ENCODE assay signal across 30 mouse cellular contexts in the genomic region with DNA sequence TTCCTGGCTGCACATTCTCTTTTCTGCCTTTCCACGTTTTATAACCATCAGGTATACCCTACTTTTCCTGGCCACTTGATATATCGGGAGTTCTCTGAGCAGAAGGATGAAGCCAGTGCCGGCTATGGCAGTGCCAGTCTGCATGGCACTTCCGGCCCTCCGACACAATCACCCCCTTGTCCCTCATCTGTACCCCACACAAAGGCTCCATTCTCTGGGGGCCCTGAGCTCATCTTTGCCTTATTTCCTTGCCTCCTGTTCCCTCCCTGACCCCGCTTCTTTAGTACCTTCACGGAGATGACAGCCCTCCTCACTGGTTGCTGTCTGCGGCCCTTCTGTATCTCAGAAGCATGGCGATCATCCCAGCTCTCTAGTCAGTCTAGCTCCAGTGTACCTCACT. TPM values are rescaled to one million over a fixed set of nuclear protein-coding genes. Genes with fewer than 3 reads are reported as not detected.
DNase-seq lines count a peak whose midpoint lies in the region; ATAC-seq and TF ChIP-seq lines count a peak whose summit lies in the region.
"Had no signal": no experiment of that assay in that cellular context is flagged by ENCODE, and none has a peak within 500 bp of the region (broad histone marks: within the 10 kb centered on the region; RNA-seq: fewer than 3 reads in every experiment).

No protein-coding gene starts in this region.

- DNase-seq in cerebellum, adult 9-11 months, result peak; percentile 27
- DNase-seq in cerebellum, postnatal 10 days, result no peak
- DNase-seq in layer of hippocampus, adult 2 months (ENCODE audit: low spot score in 2 of 2), result peak in 1 of 2 experiments; percentile 25
- no peak for DNase-seq in layer of hippocampus, adult 8-10 months (ENCODE audit: low spot score in 2 of 2)
- peak; percentile 37 for DNase-seq in right cerebral cortex, adult 18-20 months
- no peak for DNase-seq in right cerebral cortex, adult 2 months (ENCODE audit: low spot score in 2 of 2)
- DNase-seq: adrenal gland, postnatal 25 days; cerebellum, adult 8-10 months; forebrain, postnatal 0 days; gastrocnemius, postnatal 25 days; heart, adult 18-20 months; heart, postnatal 14 days; kidney, adult 11 months; kidney, postnatal 14 days; lung, postnatal 4 days; retina, postnatal 1 day; spleen, adult 18-20 months had no signal

- H3K27ac ChIP-seq in layer of hippocampus, adult 2 months, result peak overlapping the region; percentile 83
- H3K27ac ChIP-seq: embryonic facial prominence, embryonic 10.5 days; embryonic facial prominence, embryonic 15.5 days; forebrain, embryonic 12.5 days; hindbrain, embryonic 10.5 days; hindbrain, embryonic 15.5 days; limb, embryonic 13.5 days; lung, embryonic 15.5 days; midbrain, embryonic 13.5 days had no signal

- no peak for TF ChIP-seq CTCF in layer of hippocampus, adult 2 months (conservative IDR thresholded peaks at IDR 0.05)

- no peak for ATAC-seq in activated CD4-positive, CD25-positive, alpha-beta regulatory T cell, adult 4 months
- ATAC-seq: forebrain, postnatal 0 days; inflammation-experienced regulatory T-cells, adult 6 months; midbrain, embryonic 13.5 days had no signal

- no peak overlapping the region for H3K4me3 ChIP-seq in layer of hippocampus, adult 2 months
- H3K4me3 ChIP-seq: embryonic facial prominence, embryonic 10.5 days; embryonic facial prominence, embryonic 15.5 days; forebrain, embryonic 12.5 days; hindbrain, embryonic 10.5 days; hindbrain, embryonic 15.5 days; limb, embryonic 13.5 days; lung, embryonic 15.5 days; megakaryocyte, embryonic 14.5 days; midbrain, embryonic 13.5 days had no signal

RNA-seq across cellular contexts. Expression of a gene that starts 12.3 kb away (rescaled TPM):
- total RNA-seq in layer of hippocampus, adult 2 months (2021), result 100 to 1,000 TPM; 107 to 108 TPM
- total RNA-seq in layer of hippocampus, adult 8-10 months (2022), result 100 to 1,000 TPM; 100 to 109 (median 104) TPM
- 10 to 100 TPM; 20.3 to 21.3 TPM for polyA plus RNA-seq in activated CD4-positive, CD25-positive, alpha-beta regulatory T cell, adult 4 months (2017; shearing (Covaris generic))

RNA-seq across cellular contexts. Expression of a gene that starts 15.7 kb away (rescaled TPM):
- 10 to 100 TPM; 33.7 to 35.6 TPM for total RNA-seq in layer of hippocampus, adult 2 months (2021)
- total RNA-seq in layer of hippocampus, adult 8-10 months (2022), result 10 to 100 TPM; 32.8 to 38.7 (median 33.0) TPM
- 10 to 100 TPM; 15.8 to 25.5 TPM for polyA plus RNA-seq in activated CD4-positive, CD25-positive, alpha-beta regulatory T cell, adult 4 months (2017; shearing (Covaris generic))

RNA-seq across cellular contexts. Expression of a gene that starts 26.7 kb away (rescaled TPM):
- 10 to 100 TPM; 38.3 to 49.5 TPM for total RNA-seq in layer of hippocampus, adult 2 months (2021)
- total RNA-seq in layer of hippocampus, adult 8-10 months (2022), result 10 to 100 TPM; 39.7 to 43.8 (median 42.8) TPM
- 10 to 100 TPM; 33.2 to 42.9 TPM for polyA plus RNA-seq in activated CD4-positive, CD25-positive, alpha-beta regulatory T cell, adult 4 months (2017; shearing (Covaris generic))

RNA-seq across cellular contexts. Expression of a gene that starts 32.7 kb away (rescaled TPM):
- 10 to 100 TPM; 42.5 to 45.5 TPM for total RNA-seq in layer of hippocampus, adult 2 months (2021)
- 10 to 100 TPM; 43.0 to 64.2 (median 50.4) TPM for total RNA-seq in layer of hippocampus, adult 8-10 months (2022)
- polyA plus RNA-seq in activated CD4-positive, CD25-positive, alpha-beta regulatory T cell, adult 4 months (2017; shearing (Covaris generic)), result 10 to 100 TPM; 48.5 to 65.9 TPM

RNA-seq across cellular contexts. Expression of a gene that starts 37.4 kb away (rescaled TPM):
- not detected for total RNA-seq in layer of hippocampus, adult 2 months (2021)
- under 1 TPM in 2 of 4 experiments, not detected in 2; 0.23 to 0.45 TPM for total RNA-seq in layer of hippocampus, adult 8-10 months (2022)
- not detected for polyA plus RNA-seq in activated CD4-positive, CD25-positive, alpha-beta regulatory T cell, adult 4 months (2017; shearing (Covaris generic))
- total RNA-seq: heart, postnatal 14 days; left cerebral cortex, postnatal 25 days; monocyte, adult 5-6 weeks had no signal
- polyA plus RNA-seq: inflammation-experienced regulatory T-cells, adult 6 months had no signal

Comparison
In these comparisons a context has a peak if more than half of its experiments do, and no peak if none do; other contexts are left out.
1. DNase-seq: peak in cerebellum, adult 9-11 months (single experiment) and right cerebral cortex, adult 18-20 months (single experiment); none in cerebellum, postnatal 10 days (0 of 2), layer of hippocampus, adult 8-10 months (0 of 2) and right cerebral cortex, adult 2 months (0 of 2).